17 mouse cellular contexts compared by ENCODE assay signal in genomic region chr8:64519650-64520049, GRCm38 (mm10).
"Had no signal": no experiment of that assay in that cellular context is flagged by ENCODE, and none has a peak within 500 bp of the region (broad histone marks: within the 10 kb centered on the region; RNA-seq: fewer than 3 reads in every experiment).

No protein-coding gene starts in this region.

- DNase-seq: gastrocnemius, postnatal 14 days; gastrocnemius, postnatal 36 days; heart, adult 11 months; heart, adult 2 months; heart, postnatal 14 days; heart, postnatal 36 days; kidney, adult 11 months; kidney, adult 2 months; kidney, adult 9 months; kidney, postnatal 14 days; kidney, postnatal 36 days; layer of hippocampus, adult 9-11 months; layer of hippocampus, postnatal 36 days; left cerebral cortex, postnatal 4 days had no signal

- ATAC-seq: hindbrain, postnatal 0 days; intestine, embryonic 16.5 days; liver, embryonic 12.5 days had no signal
